Mouse (Mus musculus) hindbrain, embryonic 16.5 days (tissue): ENCODE measurements around the gene Syce3. TPM values are rescaled to one million over a fixed set of nuclear protein-coding genes. Genes with fewer than 3 reads are reported as not detected.

Experiments used
- ATAC-seq: fragments of 200-750 bp; cut with Nextera tagmentation; 2 replicates; pipeline ENCODE4 v1.8.0; 2017; ENCODE audit warnings: moderate TSS enrichment, moderate library complexity
- H3K27ac ChIP-seq: fragments of 300-500 bp; sonication (generic); 2 replicates; pipeline ENCODE4 v1.5.1; 2014; ENCODE audit warnings: low read depth, mild to moderate bottlenecking, control low read depth, low read length, moderate library complexity
- H3K27me3 ChIP-seq: fragments of 300-500 bp; sonication (generic); replicated peaks from 2 replicates; pipeline ENCODE4 v1.6.1; 2014; ENCODE audit warnings: low read length; ENCODE audit not compliant: control insufficient read depth, insufficient read depth
- H3K36me3 ChIP-seq: fragments of 300-500 bp; sonication (generic); 2 replicates; pipeline ENCODE4 v1.6.1; 2014; ENCODE audit warnings: mild to moderate bottlenecking, low read length, moderate library complexity, mixed read lengths; ENCODE audit not compliant: control insufficient read depth, insufficient read depth
- H3K4me1 ChIP-seq: fragments of 300-500 bp; sonication (generic); 2 replicates; pipeline ENCODE4 v1.6.1; 2014; ENCODE audit warnings: low read depth, low read length; ENCODE audit not compliant: control insufficient read depth, insufficient read depth
- H3K4me2 ChIP-seq: fragments of 300-500 bp; sonication (generic); 2 replicates; pipeline ENCODE4 v1.6.1; 2014; ENCODE audit warnings: mild to moderate bottlenecking, low read length, control low read depth, moderate library complexity
- H3K4me3 ChIP-seq: fragments of 300-500 bp; sonication (generic); 2 replicates; pipeline ENCODE4 v1.5.1; 2014; ENCODE audit warnings: mild to moderate bottlenecking, low read length, control low read depth, moderate library complexity
- H3K9ac ChIP-seq: fragments of 300-500 bp; sonication (generic); 2 replicates; pipeline ENCODE4 v1.6.1; 2014; ENCODE audit warnings: low read depth, mild to moderate bottlenecking, control low read depth, low read length, moderate library complexity
- H3K9me3 ChIP-seq: fragments of 300-500 bp; sonication (generic); 2 replicates; pipeline ENCODE4 v1.6.1; 2014; ENCODE audit warnings: mild to moderate bottlenecking, low read length, moderate library complexity; ENCODE audit not compliant: control insufficient read depth
- WGBS: fragments of 180-500 bp; shearing (Covaris S2); extraction: QIAGEN DNeasy Blood & Tissue Kit; methylation state at CpG from one replicate; pipeline ENCODE4 v1.1.7; 2014; 5-methylcytosine and 5-hydroxymethylcytosine counted together
- polyA plus RNA-seq: library from polyadenylated mRNA; unstranded; fragments of >200 nt; fragmentation: Nextera tagmentation; extraction: Ambion mirVana; gene quantifications from 2 replicates; pipeline ENCODE4 v1.2.1, GENCODE M21; 2015

Syce3 gene
- polyA plus RNA-seq, 1 experiment from 2014 or later: not detected

DNA sequence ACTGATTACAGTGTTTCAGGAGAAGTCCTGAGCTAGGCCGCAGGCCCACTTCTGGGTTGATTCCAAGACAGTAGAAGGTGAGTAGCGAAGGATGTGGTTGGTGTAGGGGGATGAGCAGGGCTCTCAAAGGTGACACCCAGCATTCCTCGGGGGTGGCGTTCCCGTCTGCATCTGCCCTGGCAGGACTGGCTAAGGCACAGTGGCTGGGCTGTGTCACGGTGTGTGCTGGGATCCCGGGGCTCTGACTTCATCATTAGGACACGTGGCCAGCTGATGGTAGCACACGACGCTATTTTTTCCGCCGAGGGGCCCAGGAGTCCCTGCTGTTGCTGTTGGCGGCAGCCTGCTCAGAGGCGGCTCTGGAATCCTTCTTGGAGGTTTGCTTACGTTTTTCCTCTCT, 59.0 kb downstream of the Syce3 start:
- 90% methylated on average over 15 of the region's 15 CpGs for WGBS
- Histone ChIP-seq H3K27me3 (no peaks in the 10 kb centered on the region), H3K4me3 (no peak overlapping the region), H3K4me1 (peaks cover 10% of the 10 kb centered on the region), H3K9me3 (no peaks in the 10 kb centered on the region), H3K9ac (no peak overlapping the region), H3K27ac (no peak overlapping the region), H3K36me3 (peaks cover 25% of the 10 kb centered on the region), H3K4me2 (no peak overlapping the region)
- ATAC-seq: no peak

DNA sequence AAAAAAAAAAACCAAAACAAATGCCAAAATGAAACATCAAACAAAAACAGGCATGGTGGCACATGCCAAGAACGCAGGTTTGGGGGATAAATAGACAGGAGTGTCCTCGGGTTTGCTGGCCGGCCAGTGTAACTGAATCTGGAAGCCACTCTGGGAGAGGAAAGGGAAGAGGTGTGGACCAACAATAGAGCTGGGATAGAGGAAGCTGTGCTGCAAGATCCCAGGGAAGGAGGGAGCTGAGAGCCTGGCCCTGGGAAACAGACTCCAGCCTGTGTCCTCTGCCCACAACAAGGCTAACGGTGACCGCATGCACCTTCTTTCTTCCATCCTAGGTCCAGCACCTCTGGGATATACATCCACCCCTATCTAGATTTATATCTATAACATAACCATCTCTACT, 59.9 kb downstream of the Syce3 start:
- Histone ChIP-seq H3K9me3 (no peaks in the 10 kb centered on the region), H3K27ac (no peak overlapping the region), H3K4me3 (no peak overlapping the region), H3K4me2 (no peak overlapping the region), H3K9ac (no peak overlapping the region), H3K4me1 (peaks cover 10% of the 10 kb centered on the region), H3K36me3 (peaks cover 25% of the 10 kb centered on the region), H3K27me3 (no peaks in the 10 kb centered on the region)
- 83% methylated on average over 5 of the region's 5 CpGs for WGBS
- no peak for ATAC-seq

DNA sequence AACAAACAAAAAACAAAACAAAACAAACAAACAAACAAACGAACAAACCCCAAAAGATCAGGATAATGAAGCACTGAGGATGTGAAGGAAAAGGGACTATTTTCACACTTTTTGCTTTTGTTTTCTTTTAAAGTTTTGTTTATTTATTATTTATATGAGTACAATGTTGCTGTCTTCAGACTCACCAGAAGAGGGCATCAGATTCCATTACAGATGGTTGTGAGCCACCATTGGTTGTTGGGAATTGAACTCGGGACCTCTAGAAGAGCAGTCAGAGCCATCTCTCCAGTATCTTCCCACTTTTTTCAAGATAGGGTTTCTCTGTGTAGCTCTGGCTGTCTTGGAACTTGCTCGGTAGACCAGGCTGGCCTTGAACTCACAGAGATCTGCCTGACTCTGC, 67.0 kb downstream of the Syce3 start:
- no peak overlapping the region for H3K4me2 ChIP-seq
- H3K36me3 ChIP-seq: no peaks in the 10 kb centered on the region
- H3K4me1 ChIP-seq: no peaks in the 10 kb centered on the region
- 91% methylated on average over 3 of the region's 3 CpGs for WGBS
- ATAC-seq: no peak
- H3K27me3 ChIP-seq: no peaks in the 10 kb centered on the region
- no peak overlapping the region for H3K4me3 ChIP-seq
- no peak overlapping the region for H3K9ac ChIP-seq
- H3K9me3 ChIP-seq: no peaks in the 10 kb centered on the region
- no peak overlapping the region for H3K27ac ChIP-seq

DNA sequence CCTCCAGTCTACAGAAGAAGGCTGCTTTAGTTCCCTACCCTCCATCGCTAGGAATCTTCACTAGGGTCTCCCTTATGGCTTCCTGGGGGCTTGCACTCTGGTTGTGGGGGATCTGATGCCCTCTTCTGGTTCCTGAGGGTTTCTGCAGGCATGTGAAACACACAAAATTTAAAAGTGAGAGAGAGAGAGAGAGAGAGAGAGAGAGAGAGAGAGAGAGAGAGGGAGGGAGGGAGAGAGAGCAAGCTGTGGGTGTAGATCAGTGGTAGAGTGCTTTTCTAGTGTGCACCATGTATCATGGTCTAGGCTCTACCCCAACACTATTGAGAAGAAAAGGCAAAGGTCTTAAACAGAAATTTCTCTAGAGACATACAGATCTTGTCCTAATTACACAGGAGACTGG, 68.6 kb downstream of the Syce3 start:
- H3K36me3 ChIP-seq: no peaks in the 10 kb centered on the region

More for the DNA sequence above, 68.6 kb downstream of the Syce3 start:
- no peak overlapping the region for H3K4me3 ChIP-seq
- no peak for ATAC-seq
- H3K9ac ChIP-seq: no peak overlapping the region
- no peaks in the 10 kb centered on the region for H3K9me3 ChIP-seq
- no peak overlapping the region for H3K27ac ChIP-seq
- H3K4me1 ChIP-seq: no peaks in the 10 kb centered on the region
- H3K27me3 ChIP-seq: no peaks in the 10 kb centered on the region
- H3K4me2 ChIP-seq: no peak overlapping the region
- 45% methylated on average over 1 of the region's 1 CpGs for WGBS

Other genes with a start within 250 kb of the Syce3 start
- gene Plxnb2, start 229.7 kb downstream of the Syce3 start, polyA plus RNA-seq: 85.2 and 106 TPM in 2 replicates
- 86.6 and 93.2 TPM in 2 replicates for gene Dennd6b, start 214.0 kb downstream of the Syce3 start, polyA plus RNA-seq
- 59.4 and 71.5 TPM in 2 replicates for gene Ppp6r2, start 198.9 kb downstream of the Syce3 start, polyA plus RNA-seq
- 93.2 and 102 TPM in 2 replicates for gene Sbf1, start 95.2 kb downstream of the Syce3 start, polyA plus RNA-seq
- not detected in 2 replicates for gene Adm2, start 87.8 kb downstream of the Syce3 start, polyA plus RNA-seq
- gene Miox, start 76.1 kb downstream of the Syce3 start, polyA plus RNA-seq: not detected in 2 replicates
- gene Lmf2, start 54.8 kb downstream of the Syce3 start, polyA plus RNA-seq: 33.0 and 38.5 TPM in 2 replicates
- 115 and 122 TPM in 2 replicates for gene Ncaph2, start 54.8 kb downstream of the Syce3 start, polyA plus RNA-seq
- 16.7 and 20.2 TPM in 2 replicates for gene Sco2, start 36.7 kb downstream of the Syce3 start, polyA plus RNA-seq
- 2.6 TPM in 2 replicates for gene Tymp, start 33.5 kb downstream of the Syce3 start, polyA plus RNA-seq
- 4.8 and 5.4 TPM in 2 replicates for gene Odf3b, start 31.2 kb downstream of the Syce3 start, polyA plus RNA-seq
- 0.08 TPM in 1 of 2 replicates, not detected in the other for gene Klhdc7b, start 25.6 kb downstream of the Syce3 start, polyA plus RNA-seq
- gene Cpt1b, start 15.4 kb upstream of the Syce3 start, polyA plus RNA-seq: 0.60 and 1.4 TPM in 2 replicates
- gene C730034F03Rik, start 19.1 kb upstream of the Syce3 start, polyA plus RNA-seq: 5.3 and 5.9 TPM in 2 replicates
- gene Gm44502, start 19.2 kb upstream of the Syce3 start, polyA plus RNA-seq: 0.11 TPM in 1 of 2 replicates, not detected in the other
- 82.1 and 85.6 TPM in 2 replicates for gene Chkb, start 19.4 kb upstream of the Syce3 start, polyA plus RNA-seq
- gene Mapk8ip2, start 43.4 kb upstream of the Syce3 start, polyA plus RNA-seq: 84.5 and 88.1 TPM in 2 replicates
- gene Arsa, start 66.9 kb upstream of the Syce3 start, polyA plus RNA-seq: 35.4 and 37.3 TPM in 2 replicates
- 7.7 and 8.4 TPM in 2 replicates for gene Shank3, start 89.1 kb upstream of the Syce3 start, polyA plus RNA-seq
- 0.75 and 0.93 TPM in 2 replicates for gene Acr, start 157.8 kb upstream of the Syce3 start, polyA plus RNA-seq
- 81.8 and 91.8 TPM in 2 replicates for gene Rabl2, start 181.4 kb upstream of the Syce3 start, polyA plus RNA-seq